In the genomic region with DNA sequence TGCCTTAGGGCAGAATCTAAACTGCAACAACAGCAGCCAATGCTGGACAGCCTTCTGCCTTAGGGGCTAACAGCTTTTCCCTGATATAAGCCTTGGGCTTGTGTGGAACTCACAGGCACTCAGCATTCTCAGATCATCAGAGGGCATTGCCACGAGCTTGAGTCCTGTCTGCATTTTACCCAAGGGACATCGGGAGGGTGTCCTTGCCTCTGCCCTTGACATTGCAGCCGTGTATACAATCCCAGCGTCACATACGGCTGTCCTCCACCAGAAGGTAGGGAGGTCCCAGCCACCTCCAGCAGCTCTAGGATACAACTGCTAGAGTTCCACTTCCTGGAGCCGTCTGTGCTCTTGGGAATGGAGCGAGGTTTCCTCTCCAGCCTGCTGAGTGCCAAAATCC, we compare ENCODE assay signal across 38 mouse cellular contexts. TPM values are rescaled to one million over a fixed set of nuclear protein-coding genes. Genes with fewer than 3 reads are reported as not detected.
DNase-seq lines count a peak whose midpoint lies in the region; ATAC-seq and TF ChIP-seq lines count a peak whose summit lies in the region.
"Had no signal": no experiment of that assay in that cellular context is flagged by ENCODE, and none has a peak within 500 bp of the region (broad histone marks: within the 10 kb centered on the region; RNA-seq: fewer than 3 reads in every experiment).

No protein-coding gene starts in this region.

- H3K27ac ChIP-seq in heart, postnatal 0 days (ENCODE audit: low read depth): peak overlapping the region; percentile 86
- H3K27ac ChIP-seq in kidney, embryonic 16.5 days (ENCODE audit: low read length): no peak overlapping the region
- H3K27ac ChIP-seq: hindbrain, embryonic 12.5 days; liver, embryonic 14.5 days; macrophage had no signal

- peak overlapping the region; percentile 20; the same call in 1 of the 2 replicates for H3K9ac ChIP-seq in heart, postnatal 0 days (replicated peaks; ENCODE audit: low read depth, low read length)
- H3K9ac ChIP-seq in kidney, embryonic 16.5 days (replicated peaks; ENCODE audit: low read length): no peak overlapping the region
- H3K9ac ChIP-seq: hindbrain, embryonic 12.5 days; liver, embryonic 14.5 days had no signal

- peaks cover 100% of the 10 kb centered on the region for H3K36me3 ChIP-seq in megakaryocyte, embryonic 14.5 days (replicated peaks; ENCODE audit: low read length)
- H3K36me3 ChIP-seq in heart, postnatal 0 days (replicated peaks; ENCODE audit: control insufficient read depth, insufficient read depth, low read length): peaks cover 66% of the 10 kb centered on the region
- H3K36me3 ChIP-seq in kidney, embryonic 16.5 days (ENCODE audit: insufficient read depth, low read length): peaks cover 40% of the 10 kb centered on the region

- no peak for TF ChIP-seq CTCF in heart, postnatal 0 days (IDR thresholded peaks at IDR 0.05; ENCODE audit: low read depth)

- intact Hi-C loops in heart, postnatal 36 days (cut with DNase I): no loop called here

- H3K4me1 ChIP-seq in megakaryocyte, embryonic 14.5 days: peaks cover 66% of the 10 kb centered on the region
- H3K4me1 ChIP-seq in heart, postnatal 0 days (ENCODE audit: control insufficient read depth, insufficient read depth): peaks cover 17% of the 10 kb centered on the region; the same call in 1 of the 2 replicates
- no peaks in the 10 kb centered on the region for H3K4me1 ChIP-seq in kidney, embryonic 16.5 days (ENCODE audit: insufficient read depth, low read length)
- H3K4me1 ChIP-seq: hindbrain, embryonic 12.5 days had no signal

- no peaks in the 10 kb centered on the region for H3K27me3 ChIP-seq in megakaryocyte, embryonic 14.5 days (replicated peaks)
- H3K27me3 ChIP-seq in heart, postnatal 0 days (ENCODE audit: control insufficient read depth, insufficient read depth, low read length): no peaks in the 10 kb centered on the region
- H3K27me3 ChIP-seq in kidney, embryonic 16.5 days (ENCODE audit: insufficient read depth, low read length): no peaks in the 10 kb centered on the region
- H3K27me3 ChIP-seq: hindbrain, embryonic 12.5 days had no signal

- peak overlapping the region; percentile 30 for H3K4me3 ChIP-seq in megakaryocyte, embryonic 14.5 days (replicated peaks)
- no peak overlapping the region for H3K4me3 ChIP-seq in heart, postnatal 0 days (ENCODE audit: low read depth, low read length)
- H3K4me3 ChIP-seq in kidney, embryonic 16.5 days (ENCODE audit: low read length): no peak overlapping the region
- H3K4me3 ChIP-seq: erythroblast, embryonic 14.5 days; hindbrain, embryonic 12.5 days; midbrain, embryonic 10.5 days had no signal

- ATAC-seq in megakaryocyte, adult 5-6 weeks (ENCODE audit: poor library complexity, severe bottlenecking): no peak
- peak; percentile 84 for ATAC-seq in heart, postnatal 0 days (ENCODE audit: insufficient read depth, low read depth)
- no peak for ATAC-seq in kidney, embryonic 16.5 days (ENCODE audit: low FRiP score, low TSS enrichment)
- ATAC-seq: forebrain, embryonic 16.5 days; intestine, embryonic 16.5 days had no signal

- DNase-seq in heart, adult 11 months: peak; percentile 83
- no peak for DNase-seq in heart, postnatal 36 days
- DNase-seq in heart, postnatal 0 days (ENCODE audit: low spot score): peak; percentile 32
- no peak for DNase-seq in MN1 (ENCODE audit: low spot score)
- DNase-seq: adrenal gland, postnatal 14 days; cerebellum, adult 2 months; cerebellum, postnatal 14 days; gastrocnemius, postnatal 14 days; kidney, adult 8-10 months; kidney, postnatal 10 days; layer of hippocampus, adult 9-11 months; liver; lung, adult 2 months; lung, postnatal 10 days; spleen, adult 18-20 months; thymus, adult 2 months; thymus, postnatal 36 days had no signal

- H3K9me3 ChIP-seq in megakaryocyte, embryonic 14.5 days: no peaks in the 10 kb centered on the region
- no peaks in the 10 kb centered on the region for H3K9me3 ChIP-seq in heart, postnatal 0 days (replicated peaks; ENCODE audit: control insufficient read depth, low read length)
- H3K9me3 ChIP-seq in kidney, embryonic 16.5 days (ENCODE audit: low read length): no peaks in the 10 kb centered on the region
- H3K9me3 ChIP-seq: hindbrain, embryonic 12.5 days; midbrain, embryonic 10.5 days had no signal

- H3K4me2 ChIP-seq in heart, postnatal 0 days (ENCODE audit: low read depth, low read length): no peak overlapping the region
- H3K4me2 ChIP-seq in kidney, embryonic 16.5 days (replicated peaks; ENCODE audit: low read depth, low read length): no peak overlapping the region
- H3K4me2 ChIP-seq: hindbrain, embryonic 12.5 days had no signal

- WGBS in heart, postnatal 0 days: 24% methylated on average over 7 of the region's 7 CpGs
- 77% methylated on average over 7 of the region's 7 CpGs for WGBS in kidney, embryonic 16.5 days

- no peak for TF ChIP-seq EP300 in heart, postnatal 0 days (IDR thresholded peaks at IDR 0.05; ENCODE audit: low read depth)

RNA-seq across cellular contexts. Expression of a gene that starts 19.9 kb away (rescaled TPM):
- total RNA-seq in heart, postnatal 36 days (2021): 10 to 100 TPM; 49.9 to 52.5 TPM
- polyA plus RNA-seq in megakaryocyte, embryonic 14.5 days (2012; ENCODE audit: insufficient read depth, low replicate concordance): 67.6 and 168 TPM in 2 replicates
- 40.3 and 50.5 TPM in 2 replicates for total RNA-seq in megakaryocyte, adult 5-6 weeks (2015)
- 43.8 and 49.2 TPM in 2 replicates for total RNA-seq in megakaryocyte, adult 5-6 weeks (2017)
- total RNA-seq in heart, postnatal 0 days (2014; rRNA removed; ENCODE audit: low replicate concordance): 67.5 and 102 TPM in 2 replicates
- polyA plus RNA-seq in heart, postnatal 0 days (2015; fragmentation: Nextera tagmentation; extraction: Ambion mirVana): 57.2 and 60.4 TPM in 2 replicates
- 44.3 and 45.2 TPM in 2 replicates for polyA plus RNA-seq in kidney, embryonic 16.5 days (2015; fragmentation: Nextera tagmentation; extraction: Ambion mirVana)

RNA-seq across cellular contexts. Expression of a gene that starts 20.0 kb away (rescaled TPM):
- 10 to 100 TPM; 13.7 to 15.3 TPM for total RNA-seq in heart, postnatal 36 days (2021)
- 23.0 and 64.0 TPM in 2 replicates for polyA plus RNA-seq in megakaryocyte, embryonic 14.5 days (2012; ENCODE audit: insufficient read depth, low replicate concordance)
- 3.4 and 6.2 TPM in 2 replicates for total RNA-seq in megakaryocyte, adult 5-6 weeks (2015)
- total RNA-seq in megakaryocyte, adult 5-6 weeks (2017): 2.5 and 8.0 TPM in 2 replicates
- total RNA-seq in heart, postnatal 0 days (2014; rRNA removed; ENCODE audit: low replicate concordance): 10.4 and 11.4 TPM in 2 replicates
- 13.5 and 13.8 TPM in 2 replicates for polyA plus RNA-seq in heart, postnatal 0 days (2015; fragmentation: Nextera tagmentation; extraction: Ambion mirVana)
- polyA plus RNA-seq in kidney, embryonic 16.5 days (2015; fragmentation: Nextera tagmentation; extraction: Ambion mirVana): 21.7 and 24.5 TPM in 2 replicates

RNA-seq across cellular contexts. Expression of a gene that starts 37.2 kb away (rescaled TPM):
- total RNA-seq in heart, postnatal 36 days (2021): not detected
- not detected in 2 replicates for polyA plus RNA-seq in megakaryocyte, embryonic 14.5 days (2012; ENCODE audit: insufficient read depth, low replicate concordance)
- total RNA-seq in megakaryocyte, adult 5-6 weeks (2015): not detected in 2 replicates
- total RNA-seq in megakaryocyte, adult 5-6 weeks (2017): not detected in 2 replicates
- not detected in 2 replicates for total RNA-seq in heart, postnatal 0 days (2014; rRNA removed; ENCODE audit: low replicate concordance)
- not detected in 2 replicates for polyA plus RNA-seq in heart, postnatal 0 days (2015; fragmentation: Nextera tagmentation; extraction: Ambion mirVana)
- polyA plus RNA-seq in kidney, embryonic 16.5 days (2015; fragmentation: Nextera tagmentation; extraction: Ambion mirVana): 1.1 and 1.2 TPM in 2 replicates
- total RNA-seq: adrenal gland, postnatal 14 days; gastrocnemius, postnatal 14 days; heart, adult 18-20 months; left cerebral cortex, adult 18-20 months; left cerebral cortex, postnatal 14 days; MEL; neutrophil, adult 5-6 weeks had no signal
- polyA plus RNA-seq: cerebellum, adult 2 months; cortical plate, adult 2 months; erythroblast, embryonic 14.5 days; forebrain, embryonic 11.5 days; forebrain, embryonic 16.5 days; hindbrain, embryonic 12.5 days; intestine, embryonic 16.5 days; large intestine, adult 2 months; liver, embryonic 14.5 days; lung, adult 2 months; macrophage; midbrain, embryonic 10.5 days; midbrain, embryonic 16.5 days; neural tube, embryonic 11.5 days; stomach, embryonic 16.5 days had no signal

Comparison
In these comparisons a context has a peak if more than half of its experiments do, and no peak if none do; other contexts are left out.
1. DNase-seq: peak in heart, adult 11 months (single experiment) and heart, postnatal 0 days (single experiment); none in heart, postnatal 36 days (0 of 2) and MN1 (single experiment).